Mouse (Mus musculus): ENCODE results near the gene Grb2.

Grb2 gene

DNA sequence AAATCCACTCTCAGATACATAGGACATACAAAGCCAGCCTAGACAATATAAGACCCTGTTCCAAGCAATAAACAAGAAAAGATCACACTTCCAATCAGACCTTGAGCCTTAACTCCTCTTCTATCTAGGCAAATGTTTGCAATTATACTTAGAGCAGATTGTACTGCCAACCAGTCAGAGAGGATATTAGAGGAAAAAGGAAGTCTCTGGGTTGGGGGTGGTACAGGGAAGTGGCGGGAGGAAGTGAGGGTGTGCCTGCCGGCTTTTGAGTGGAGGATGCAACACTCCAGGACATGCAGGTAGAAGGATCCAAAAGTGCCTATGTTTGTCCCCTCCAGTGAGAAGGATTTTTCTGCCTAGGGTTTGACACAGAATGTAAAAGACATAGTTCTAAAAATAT is 3.9 kb upstream of the Grb2 start:
- no peak for DNase-seq (ENCODE audit: low spot score)

- DNase-seq (ENCODE audit: low spot score) = no peak
Observed at GRCm38 (mm10) chr11:115711133-115711532, 2.7 kb upstream of the Grb2 start.

DNA sequence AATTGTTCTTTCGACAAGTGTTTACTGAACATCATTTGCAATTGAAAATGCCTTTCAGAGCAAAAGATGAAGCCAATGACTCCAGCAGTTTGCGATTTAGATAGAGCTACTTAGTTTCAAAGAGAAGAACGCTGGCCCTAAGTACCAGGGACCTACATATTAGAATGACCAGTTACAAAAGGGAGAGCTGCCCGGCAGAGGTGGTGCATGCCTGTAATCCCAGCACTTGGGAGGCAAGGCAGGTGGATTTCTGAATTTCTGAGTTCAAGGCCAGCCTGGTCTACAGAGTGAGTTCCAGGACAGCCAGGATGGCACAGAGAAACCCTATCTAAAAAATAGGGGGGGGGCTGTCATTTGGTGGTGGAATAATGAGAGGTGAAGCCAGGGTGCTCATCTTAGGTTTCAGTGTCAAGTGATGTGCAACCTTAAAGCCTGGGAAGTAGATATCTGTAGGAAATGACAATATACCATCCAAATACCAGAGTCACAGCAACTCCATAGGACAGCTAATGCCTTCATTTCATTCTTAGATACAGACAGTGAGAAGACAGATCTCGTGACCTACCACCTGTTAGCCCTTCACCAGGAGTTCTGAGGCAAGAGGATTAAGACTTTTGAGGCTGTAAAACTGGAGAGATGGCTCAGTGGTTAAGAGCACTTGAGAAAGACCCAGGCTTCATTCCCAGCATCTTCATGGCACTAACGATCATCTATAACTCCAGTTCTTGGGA is 1.6 kb upstream of the Grb2 start:
- DNase-seq (ENCODE audit: low spot score) = no peak

- DNase-seq (ENCODE audit: low spot score) = no peak
Observed at GRCm38 (mm10) chr11:115708956-115709828, 795 bp upstream of the Grb2 start.

DNA sequence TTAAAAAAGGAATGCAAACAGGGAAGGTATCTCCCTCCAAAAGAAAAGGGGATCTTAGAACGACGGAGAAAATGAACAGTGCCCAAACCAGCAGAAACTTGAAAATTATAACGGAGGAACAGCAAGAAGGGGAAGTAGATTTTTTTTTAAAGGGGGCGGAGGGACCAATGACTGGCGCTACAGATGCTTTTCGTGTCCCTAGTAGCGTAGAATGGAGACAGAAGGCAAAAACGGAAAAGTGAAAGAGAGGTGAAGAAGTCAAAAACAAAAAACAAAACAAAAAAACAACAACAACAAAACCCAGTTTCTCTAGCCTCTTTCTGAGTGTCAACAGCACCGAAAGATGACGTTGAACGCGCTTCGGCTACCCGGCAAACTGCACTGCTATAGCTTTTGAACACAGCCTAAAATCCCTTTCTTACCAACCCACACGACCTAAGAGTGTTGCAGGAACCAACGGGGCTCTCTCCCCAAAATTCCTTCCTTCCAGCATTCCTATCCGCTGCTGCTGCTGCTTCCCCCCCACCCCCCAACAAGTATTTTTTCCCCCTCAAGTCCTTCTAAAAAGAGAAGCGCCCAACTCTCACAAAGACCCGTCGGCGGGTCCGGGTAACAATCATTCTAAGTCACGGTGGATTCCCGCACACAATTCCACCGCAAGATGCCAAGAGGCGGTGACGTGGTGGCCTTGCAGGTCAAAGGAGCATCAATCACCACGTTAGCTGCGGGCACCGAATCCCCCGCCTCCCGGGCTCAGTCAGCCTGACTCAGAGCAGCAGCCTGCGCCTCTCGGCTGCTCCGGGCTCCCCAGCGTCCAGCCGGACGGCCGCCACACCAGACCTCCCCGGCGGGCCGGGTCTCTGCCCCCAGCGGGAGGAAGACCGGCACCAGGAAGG is 836 bp downstream of the Grb2 start:
- DNase-seq (ENCODE audit: low spot score) = peak; percentile 62

GRCm38 (mm10) chr11:115706584-115706983 is 1.8 kb downstream of the Grb2 start:
- DNase-seq (ENCODE audit: low spot score) = no peak

GRCm38 (mm10) chr11:115705561-115705960 is 2.8 kb downstream of the Grb2 start:
- no peak for DNase-seq (ENCODE audit: low spot score)

DNA sequence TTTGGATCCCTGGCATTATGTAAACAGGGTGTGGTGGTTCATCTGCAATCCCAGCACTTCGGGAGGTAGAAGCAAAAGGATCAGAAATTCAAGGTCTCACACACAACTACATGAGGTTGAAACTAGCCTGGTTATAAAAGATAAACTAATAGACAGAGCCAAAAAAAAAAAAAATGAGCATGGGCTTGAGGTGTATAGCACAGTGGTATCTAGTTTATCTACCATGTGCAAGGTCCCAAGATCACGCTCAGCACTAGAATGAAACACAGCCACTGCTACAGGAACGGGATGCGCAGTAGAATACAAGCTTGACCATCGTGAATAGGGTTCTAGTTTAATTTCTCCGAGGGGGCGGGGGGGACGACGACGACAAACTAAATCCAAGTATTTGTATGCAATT is 3.7 kb downstream of the Grb2 start:
- no peak for DNase-seq (ENCODE audit: low spot score)

DNA sequence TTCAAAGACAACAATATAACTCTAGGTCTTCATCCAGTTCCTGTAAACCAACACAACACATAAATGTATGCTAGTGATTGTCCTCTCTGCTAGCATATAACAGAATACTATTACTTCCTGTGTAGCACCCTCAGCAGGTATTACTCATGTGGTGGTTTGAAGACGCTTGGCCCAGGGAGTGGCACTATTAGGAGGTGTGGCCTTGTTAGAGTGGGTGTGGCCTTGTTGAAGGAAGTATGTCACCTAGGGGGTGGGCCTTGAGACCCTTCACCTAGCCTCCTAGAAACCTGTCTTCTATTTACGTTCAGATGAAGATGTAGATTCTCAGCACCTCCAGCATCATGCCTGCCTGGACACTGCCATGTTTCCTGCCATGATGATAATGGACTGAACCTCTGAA is 4.9 kb downstream of the Grb2 start:
- DNase-seq (ENCODE audit: low spot score) = no peak

DNA sequence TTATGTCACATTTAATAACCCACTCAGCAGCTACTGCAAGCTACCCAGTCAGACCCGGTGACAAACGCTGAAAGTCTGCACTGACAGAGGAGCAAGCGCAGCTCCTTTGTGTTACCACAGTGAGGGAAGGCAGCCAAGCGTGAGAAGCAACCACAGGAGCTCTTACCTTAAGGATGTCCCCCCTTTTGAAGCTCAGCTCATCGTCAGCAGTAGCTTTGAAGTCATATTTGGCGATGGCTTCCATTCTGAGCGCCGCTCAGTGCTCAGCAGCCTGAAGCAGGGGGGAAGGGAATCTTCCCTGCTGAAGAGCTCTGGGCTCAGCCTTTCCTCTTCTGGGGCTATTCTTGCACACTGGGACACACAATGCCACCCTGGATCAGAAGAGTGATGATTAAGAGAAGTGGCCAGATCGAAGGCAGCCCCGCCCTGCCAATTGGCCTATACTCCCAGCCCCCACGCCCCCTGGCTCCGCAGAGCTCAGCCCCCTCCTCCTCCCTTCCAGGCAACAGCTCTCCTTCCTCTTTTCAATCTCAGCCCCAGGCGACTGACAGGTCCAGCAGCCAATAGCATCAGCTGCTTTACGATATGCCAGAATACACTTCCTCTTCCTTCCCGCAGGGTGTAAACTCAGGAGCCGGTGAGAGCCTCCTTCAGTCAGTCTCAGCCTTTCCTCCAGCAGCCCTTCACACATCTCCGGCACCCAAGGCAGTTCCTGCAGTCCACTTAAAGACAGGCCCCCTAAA is 9.2 kb downstream of the Grb2 start:
- DNase-seq (ENCODE audit: low spot score) = peak; percentile 95

DNA sequence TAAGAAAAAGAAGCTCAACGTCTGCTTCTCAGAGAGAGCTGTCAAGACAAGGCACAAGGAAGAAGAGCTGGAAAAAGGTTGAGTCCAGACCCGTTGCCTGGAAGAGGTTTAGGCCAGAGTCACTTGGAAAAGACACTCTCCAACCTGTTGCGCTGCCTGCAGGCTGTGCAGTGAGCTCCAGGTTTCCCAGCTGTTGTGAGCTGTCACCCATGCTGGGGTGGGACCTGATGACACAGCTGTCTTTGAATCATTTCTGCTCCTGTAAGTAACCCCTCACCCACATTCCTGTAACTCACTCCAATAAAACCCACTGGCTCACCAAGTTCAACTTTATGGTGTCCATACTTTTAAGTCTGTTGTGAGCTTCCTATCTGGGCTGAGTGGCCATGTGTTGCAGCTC is 10.7 kb downstream of the Grb2 start:
- no peak for DNase-seq (ENCODE audit: low spot score)

DNA sequence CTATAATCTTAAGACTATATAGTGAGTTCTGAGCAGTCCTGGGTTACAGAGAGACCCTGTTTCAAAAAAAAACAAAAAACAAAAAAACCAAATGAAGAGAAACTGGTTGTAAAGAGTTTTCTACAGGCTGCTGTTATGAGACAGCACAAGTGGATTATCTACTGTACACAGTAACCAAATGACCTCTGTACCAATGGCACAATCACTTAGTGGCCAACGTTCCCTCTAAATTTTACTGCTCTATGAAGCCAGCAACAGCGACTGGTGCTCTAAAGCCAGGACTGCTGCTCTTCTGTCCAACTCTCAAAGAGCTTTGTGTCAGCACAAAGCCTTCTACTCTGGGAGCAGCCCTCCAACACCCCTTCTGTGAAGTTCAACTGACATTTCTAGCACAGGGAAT is 11.3 kb downstream of the Grb2 start:
- no peak for DNase-seq (ENCODE audit: low spot score)

- no peak for DNase-seq (ENCODE audit: low spot score)
Observed at GRCm38 (mm10) chr11:115696471-115696870, 11.9 kb downstream of the Grb2 start.

DNA sequence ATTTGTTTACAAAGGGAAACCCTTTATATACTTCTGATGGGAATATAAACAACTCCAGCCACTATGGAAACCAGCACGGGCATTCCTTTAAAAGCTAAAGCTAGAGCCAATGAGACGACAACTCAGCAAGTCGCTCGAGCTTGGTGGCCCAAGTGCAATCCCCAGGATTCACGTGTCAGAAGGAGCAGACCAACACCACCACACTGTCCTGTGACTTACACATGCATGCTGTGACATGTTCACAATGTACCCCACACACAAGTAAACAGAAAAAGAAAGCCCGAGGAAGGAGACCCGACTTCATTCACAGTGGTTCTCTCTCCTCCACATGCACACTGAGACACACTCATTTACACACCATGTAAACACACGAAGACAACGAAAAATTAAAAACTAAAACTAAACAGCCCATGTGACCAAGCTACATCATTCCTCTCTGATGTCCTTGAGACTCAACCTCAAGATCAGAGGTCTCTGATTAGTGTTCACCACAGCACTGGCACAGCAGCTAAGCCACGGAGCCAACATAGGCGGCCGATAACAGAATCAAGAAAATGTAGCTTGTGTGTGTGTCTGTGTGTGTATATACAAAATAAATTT is 14.3 kb downstream of the Grb2 start:
- no peak for DNase-seq (ENCODE audit: low spot score)

GRCm38 (mm10) chr11:115692800-115693199 is 15.6 kb downstream of the Grb2 start:
- no peak for DNase-seq (ENCODE audit: low spot score)

DNA sequence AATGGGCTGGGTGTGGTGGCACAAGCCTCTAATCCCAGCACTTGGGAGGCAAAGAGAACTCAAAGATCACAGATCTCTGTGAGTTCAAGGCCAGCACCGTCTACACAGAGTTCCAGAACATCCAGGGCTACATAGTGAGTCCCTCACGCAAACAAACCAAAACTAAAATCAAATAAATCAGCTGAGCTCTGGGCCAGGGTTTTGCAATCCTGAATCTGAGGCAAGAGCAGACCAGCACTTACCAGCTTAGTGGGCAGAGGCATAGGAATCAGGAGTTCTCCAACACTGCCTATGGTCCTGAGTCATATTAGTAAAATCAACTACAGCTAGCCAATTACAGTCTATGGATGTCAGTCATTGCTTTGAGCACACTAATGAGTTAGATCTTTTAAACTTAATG is 16.4 kb downstream of the Grb2 start:
- DNase-seq (ENCODE audit: low spot score) = no peak

DNA sequence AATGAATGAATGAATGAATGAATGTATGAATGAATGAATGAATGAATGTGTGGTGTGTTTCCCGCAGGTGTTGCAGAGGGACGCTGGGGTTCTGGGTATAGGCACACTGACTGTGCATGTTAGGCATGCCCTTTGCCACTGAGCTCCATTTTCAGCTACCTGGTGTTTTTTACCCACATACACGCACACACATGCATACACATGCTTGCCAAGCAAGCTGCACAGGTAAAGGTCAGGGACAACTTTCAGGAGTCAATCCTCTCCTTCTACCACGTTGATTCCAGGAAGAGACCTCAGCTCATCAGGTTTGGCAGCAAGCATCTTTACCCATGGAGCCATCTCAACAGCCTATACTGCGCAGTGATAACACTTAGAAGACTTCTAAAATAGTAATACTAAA is 16.9 kb downstream of the Grb2 start:
- no peak for DNase-seq (ENCODE audit: low spot score)

GRCm38 (mm10) chr11:115691013-115691412 is 17.4 kb downstream of the Grb2 start:
- peak; percentile 9 for DNase-seq (ENCODE audit: low spot score)

GRCm38 (mm10) chr11:115690356-115690755 is 18.0 kb downstream of the Grb2 start:
- DNase-seq (ENCODE audit: low spot score) = no peak

- DNase-seq (ENCODE audit: low spot score) = no peak
Observed at GRCm38 (mm10) chr11:115689137-115689915, 19.1 kb downstream of the Grb2 start.
